Mouse (Mus musculus): ENCODE data around the gene Dclk2.

- TF ChIP-seq TAL1 (IDR thresholded peaks at IDR 0.05; ENCODE audit: low read length) (no peak), GATA1 (IDR thresholded peaks at IDR 0.05; ENCODE audit: low read length) (no peak)
These were observed 112.7 kb downstream of the Dclk2 start for GRCm38 (mm10) chr3:86807750-86808467.
